Mouse (Mus musculus): ENCODE results near the gene Map4.

DNA sequence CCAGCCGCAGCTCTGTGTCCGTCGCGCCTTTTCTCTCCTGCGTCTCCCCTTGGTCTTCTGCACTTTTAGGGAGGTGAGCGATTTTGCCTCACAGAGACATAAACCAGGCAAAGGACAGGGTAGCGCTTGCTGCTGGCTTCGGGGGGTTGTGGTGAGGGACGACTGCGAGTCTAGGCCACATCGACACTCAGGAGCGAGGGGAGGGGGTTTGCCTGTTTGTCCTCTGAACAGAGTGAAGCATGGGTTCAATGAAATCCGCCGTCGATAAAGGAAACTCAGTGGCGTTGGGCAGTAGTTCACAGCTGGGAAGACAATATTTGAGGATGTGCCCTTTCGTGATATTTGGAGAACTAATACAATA is 186.5 kb downstream of the Map4 start, which contains the start of gene Dhx30:
- TF ChIP-seq CTCF (IDR thresholded peaks at IDR 0.05; ENCODE audit: low read depth), result no peak
- TF ChIP-seq EP300 (IDR thresholded peaks at IDR 0.05; ENCODE audit: low read depth), result no peak

All from liver, postnatal 0 days (tissue).